In genomic region chr15:79326971-79327961, GRCm38 (mm10) we compare ENCODE assay signal across 8 mouse cellular contexts. TPM values are rescaled to one million over a fixed set of nuclear protein-coding genes. Genes with fewer than 3 reads are reported as not detected.
A peak's percentile ranks its signal among the peaks of the same experiment; 100 is the strongest.
DNase-seq lines count a peak whose midpoint lies in the region; ATAC-seq and TF ChIP-seq lines count a peak whose summit lies in the region.

No protein-coding gene starts in this region.

- peak; percentile 1; the same call in 1 of the 2 replicates for ATAC-seq in limb, embryonic 14.5 days (ENCODE audit: low FRiP score, low read depth)
- peak; percentile 46 for ATAC-seq in midbrain, embryonic 15.5 days (replicated peaks)

- H3K36me3 ChIP-seq in erythroblast, embryonic 14.5 days (ENCODE audit: control insufficient read depth), result peaks cover 9% of the 10 kb centered on the region
- no peaks in the 10 kb centered on the region for H3K36me3 ChIP-seq in limb, embryonic 14.5 days (ENCODE audit: control insufficient read depth, insufficient read depth, low read length)
- no peaks in the 10 kb centered on the region for H3K36me3 ChIP-seq in midbrain, embryonic 15.5 days (replicated peaks)

- WGBS in limb, embryonic 14.5 days, result 19% methylated on average over 20 of the region's 20 CpGs
- 4% methylated on average over 20 of the region's 20 CpGs for WGBS in midbrain, embryonic 15.5 days

- TF ChIP-seq POLR2A in brain, embryonic 14.5 days (IDR thresholded peaks at IDR 0.05; ENCODE audit: borderline replicate concordance, extremely low read depth, insufficient read depth, insufficient read length, poor library complexity, severe bottlenecking), result no peak
- TF ChIP-seq POLR2A in limb, embryonic 14.5 days (IDR thresholded peaks at IDR 0.05; ENCODE audit: borderline replicate concordance, extremely low read depth, insufficient read depth, insufficient read length), result no peak

- H3K27ac ChIP-seq in limb, embryonic 14.5 days (replicated peaks; ENCODE audit: low read depth, low read length), result peak overlapping the region; percentile 78
- H3K27ac ChIP-seq in midbrain, embryonic 15.5 days, result peak overlapping the region; percentile 88

- no peaks in the 10 kb centered on the region for H3K9me3 ChIP-seq in erythroblast, embryonic 14.5 days (ENCODE audit: control insufficient read depth, low read length)
- H3K9me3 ChIP-seq in limb, embryonic 14.5 days (ENCODE audit: control insufficient read depth, low read length), result no peaks in the 10 kb centered on the region
- no peaks in the 10 kb centered on the region for H3K9me3 ChIP-seq in midbrain, embryonic 15.5 days

- H3K27me3 ChIP-seq in erythroblast, embryonic 14.5 days (ENCODE audit: control insufficient read depth), result no peaks in the 10 kb centered on the region
- H3K27me3 ChIP-seq in limb, embryonic 14.5 days (ENCODE audit: control insufficient read depth, insufficient read depth, low read length), result no peaks in the 10 kb centered on the region
- no peaks in the 10 kb centered on the region for H3K27me3 ChIP-seq in midbrain, embryonic 15.5 days (replicated peaks)

- peak overlapping the region; percentile 72 for H3K9ac ChIP-seq in limb, embryonic 14.5 days (ENCODE audit: low read depth, low read length, severe bottlenecking)
- H3K9ac ChIP-seq in midbrain, embryonic 15.5 days, result peak overlapping the region; percentile 61

- DNase-seq in right cerebral cortex, adult 18-20 months, result peak; percentile 25
- DNase-seq in right cerebral cortex, postnatal 14 days, result no peak
- peak; percentile 80 for DNase-seq in brain, embryonic 14.5 days (ENCODE audit: low read depth)
- DNase-seq in induced T-regulatory cell, adult 2 months (ENCODE audit: low read depth), result peak; percentile 81
- DNase-seq in limb, embryonic 14.5 days (ENCODE audit: low spot score), result peak; percentile 32
- DNase-seq in thymus, postnatal 25 days, result peak; percentile 53

- H3K4me1 ChIP-seq in erythroblast, embryonic 14.5 days (ENCODE audit: control insufficient read depth), result peaks cover 65% of the 10 kb centered on the region
- peaks cover 25% of the 10 kb centered on the region for H3K4me1 ChIP-seq in limb, embryonic 14.5 days (ENCODE audit: control insufficient read depth, insufficient read depth, low read length)
- H3K4me1 ChIP-seq in midbrain, embryonic 15.5 days, result peaks cover 25% of the 10 kb centered on the region

- no peak for TF ChIP-seq CTCF in brain, embryonic 14.5 days (IDR thresholded peaks at IDR 0.05; ENCODE audit: borderline replicate concordance, extremely low read depth, insufficient read depth, insufficient read length)

- H3K4me3 ChIP-seq in erythroblast, embryonic 14.5 days (replicated peaks), result peak overlapping the region; percentile 95
- H3K4me3 ChIP-seq in limb, embryonic 14.5 days (replicated peaks; ENCODE audit: low read length), result peak overlapping the region; percentile 62
- H3K4me3 ChIP-seq in midbrain, embryonic 15.5 days, result peak overlapping the region; percentile 55

- H3K4me2 ChIP-seq in limb, embryonic 14.5 days (replicated peaks; ENCODE audit: low read depth, low read length, severe bottlenecking), result peak overlapping the region; percentile 91
- H3K4me2 ChIP-seq in midbrain, embryonic 15.5 days, result peak overlapping the region; percentile 86

RNA-seq across cellular contexts. Expression of gene Pla2g6, which starts 0.9 kb away (rescaled TPM):
- 98.9 and 153 TPM in 2 replicates for polyA plus RNA-seq in brain, embryonic 14.5 days (2012; rRNA removed)
- 2.6 and 2.7 TPM in 2 replicates for polyA plus RNA-seq in erythroblast, embryonic 14.5 days (2012)
- 21.8 and 27.2 TPM in 2 replicates for polyA plus RNA-seq in limb, embryonic 14.5 days (2012; rRNA removed)
- polyA plus RNA-seq in limb, embryonic 14.5 days (2014; fragmentation: Nextera tagmentation; extraction: Ambion mirVana), result 12.7 and 14.7 TPM in 2 replicates
- polyA plus RNA-seq in midbrain, embryonic 15.5 days (2015; fragmentation: Nextera tagmentation; extraction: Ambion mirVana), result 29.2 and 37.1 TPM in 2 replicates

RNA-seq across cellular contexts. Expression of gene Maff, which starts 19.2 kb away (rescaled TPM):
- 1.8 and 2.6 TPM in 2 replicates for polyA plus RNA-seq in brain, embryonic 14.5 days (2012; rRNA removed)
- 0.30 and 0.55 TPM in 2 replicates for polyA plus RNA-seq in erythroblast, embryonic 14.5 days (2012)
- 5.0 and 5.5 TPM in 2 replicates for polyA plus RNA-seq in limb, embryonic 14.5 days (2012; rRNA removed)
- polyA plus RNA-seq in limb, embryonic 14.5 days (2014; fragmentation: Nextera tagmentation; extraction: Ambion mirVana), result 3.0 and 3.6 TPM in 2 replicates
- 0.80 and 1.0 TPM in 2 replicates for polyA plus RNA-seq in midbrain, embryonic 15.5 days (2015; fragmentation: Nextera tagmentation; extraction: Ambion mirVana)

RNA-seq across cellular contexts. Expression of gene Baiap2l2, which starts 41.9 kb away (rescaled TPM):
- 1.8 and 2.9 TPM in 2 replicates for polyA plus RNA-seq in brain, embryonic 14.5 days (2012; rRNA removed)
- not detected in 2 replicates for polyA plus RNA-seq in erythroblast, embryonic 14.5 days (2012)
- 11.7 TPM in 2 replicates for polyA plus RNA-seq in limb, embryonic 14.5 days (2012; rRNA removed)
- polyA plus RNA-seq in limb, embryonic 14.5 days (2014; fragmentation: Nextera tagmentation; extraction: Ambion mirVana), result 8.5 and 10.9 TPM in 2 replicates
- polyA plus RNA-seq in midbrain, embryonic 15.5 days (2015; fragmentation: Nextera tagmentation; extraction: Ambion mirVana), result 2.6 and 3.1 TPM in 2 replicates
